Mouse (Mus musculus): ENCODE data around the gene Zfp30. TPM values are rescaled to one million over a fixed set of nuclear protein-coding genes. Genes with fewer than 3 reads are reported as not detected.

The Zfp30 gene
- 1 to 10 TPM; 3.0 to 4.8 TPM for total RNA-seq (2021)
- long read RNA-seq, experiment 1, partial matches to known transcripts, result 4 of 9 reads
- long read RNA-seq, experiment 1, other reads (novel, unspliced or antisense), result 5 of 9 reads
- long read RNA-seq, experiment 2, partial matches to known transcripts, result 1 of 2 reads
- long read RNA-seq, experiment 2, other reads (novel, unspliced or antisense), result 1 of 2 reads

DNA sequence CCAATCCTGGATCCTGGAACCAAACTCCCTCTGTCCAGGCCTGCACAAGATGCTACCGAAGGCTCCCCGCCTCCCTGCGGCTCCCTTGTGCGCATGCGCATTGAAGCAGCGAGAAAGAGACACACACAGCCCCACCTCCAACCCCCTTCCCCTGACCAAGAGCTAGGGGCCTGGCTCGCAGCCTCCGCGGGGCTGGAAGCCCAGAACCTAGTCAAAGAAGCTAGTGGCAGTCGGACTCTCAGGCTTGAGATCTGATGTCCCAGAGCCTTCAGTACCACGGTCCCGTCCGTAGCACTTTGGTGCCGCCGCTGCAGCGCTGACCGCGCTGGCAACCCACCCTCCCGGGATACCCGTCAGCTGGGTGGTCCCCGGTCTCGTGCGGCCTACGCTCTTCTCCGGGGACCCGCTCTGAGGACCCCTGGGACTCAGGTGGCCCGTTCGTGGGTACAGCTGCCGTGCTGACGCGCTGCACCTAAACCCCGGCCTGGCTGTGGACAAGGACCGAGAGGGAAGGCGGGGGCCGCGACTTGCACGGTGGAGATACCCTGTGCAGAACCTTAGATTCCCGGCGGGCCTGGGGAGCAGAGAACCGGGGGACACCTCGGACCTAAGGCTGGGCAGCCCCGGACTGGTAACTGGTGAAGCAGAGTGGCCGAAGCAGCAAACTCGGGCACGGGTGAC lies at the start of gene Zfp30:
Gene Zfp30, plus strand, starts transcription at position 128 of the 681 bp plus-strand sequence.
- DNase-seq, result peak; percentile 88

DNA sequence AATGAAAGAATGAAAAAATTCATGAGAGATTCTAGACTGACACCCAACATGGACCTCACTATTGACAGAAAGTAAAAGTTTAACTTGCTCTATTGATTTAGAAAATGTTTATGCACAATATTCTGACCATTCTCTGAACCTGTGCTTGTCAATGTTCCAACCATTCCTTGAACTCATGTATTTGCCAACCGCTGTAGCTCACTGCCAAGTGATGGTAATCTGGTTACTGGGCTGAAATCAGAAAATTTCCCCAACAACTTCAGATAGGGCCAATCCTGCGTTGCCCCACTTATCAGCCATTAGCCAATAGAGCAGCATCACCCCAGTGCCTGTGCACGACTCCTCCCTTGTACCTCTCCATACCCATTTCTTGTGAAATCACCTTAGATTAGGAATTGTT lies 41.5 kb upstream of the Zfp30 start:
- DNase-seq, result no peak

DNA sequence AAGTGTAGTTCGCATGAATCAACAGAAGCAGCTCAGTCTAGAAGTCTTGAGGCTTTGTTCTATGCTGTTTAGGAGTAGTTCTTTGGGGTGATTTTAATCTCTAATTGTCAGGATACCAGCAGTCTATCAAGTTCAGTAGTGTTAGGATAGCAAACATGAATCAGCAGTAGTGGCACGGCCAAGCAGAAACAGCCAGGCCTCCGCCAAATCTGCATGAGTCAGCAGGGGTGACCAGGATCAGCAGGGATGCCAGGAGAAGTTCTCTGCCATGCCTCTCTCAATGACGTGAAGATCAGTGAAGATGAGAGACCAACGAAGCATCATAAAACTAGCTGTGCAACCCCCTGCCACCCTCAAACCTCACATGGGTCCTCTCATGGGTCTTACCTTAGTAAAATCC lies 23.3 kb upstream of the Zfp30 start:
- DNase-seq, result no peak

DNA sequence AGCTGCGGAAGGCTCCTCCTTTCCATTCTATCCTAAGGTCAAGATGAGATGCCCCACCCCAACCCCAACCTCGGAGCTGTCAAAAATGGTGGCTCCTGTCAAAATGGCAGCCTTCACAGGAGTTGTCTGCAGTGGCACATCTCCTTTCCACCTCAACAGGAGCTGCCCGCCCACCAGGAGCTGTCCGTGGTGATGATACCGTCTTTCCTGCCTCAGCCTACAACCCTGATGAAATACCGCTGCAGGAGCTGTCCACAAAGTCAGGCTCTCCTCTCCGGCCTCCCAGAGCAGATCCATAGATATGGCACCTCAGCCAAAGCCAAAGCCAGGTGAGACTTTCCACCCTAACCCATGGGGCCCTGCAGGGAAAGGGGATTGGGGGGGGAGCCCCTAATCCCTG lies 19.1 kb upstream of the Zfp30 start:
- no peak for DNase-seq

DNA sequence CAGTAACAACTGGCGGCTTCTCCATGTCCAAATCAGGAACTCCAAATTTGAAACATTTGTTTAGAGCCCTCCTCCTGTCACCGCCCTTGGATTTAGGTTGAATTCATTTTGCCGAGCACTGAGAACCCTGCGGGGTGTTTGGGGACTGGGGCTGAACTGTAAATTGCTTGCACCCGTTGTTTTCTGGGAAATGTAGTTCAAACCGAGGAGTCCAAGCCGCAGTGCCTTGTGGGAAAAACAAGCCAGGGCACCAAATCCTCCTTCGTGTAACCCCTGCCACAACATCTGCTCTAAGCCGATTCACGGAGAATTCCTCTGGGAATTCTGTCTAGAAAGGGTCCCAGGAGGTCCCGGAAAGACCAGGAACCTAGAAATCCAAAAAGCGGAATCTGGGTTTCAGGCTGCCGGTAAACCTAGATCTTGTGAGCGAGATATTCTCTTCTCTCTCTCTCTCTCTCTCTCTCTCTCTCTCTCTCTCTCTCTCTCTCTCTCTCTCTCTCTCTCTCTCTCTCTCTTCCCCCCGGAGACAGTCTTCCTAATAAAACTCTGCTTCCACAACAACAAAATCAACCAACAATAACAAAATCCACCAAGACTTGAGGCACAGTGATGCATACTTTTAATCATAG lies 16.6 kb upstream of the Zfp30 start:
- peak; percentile 84 for DNase-seq

DNA sequence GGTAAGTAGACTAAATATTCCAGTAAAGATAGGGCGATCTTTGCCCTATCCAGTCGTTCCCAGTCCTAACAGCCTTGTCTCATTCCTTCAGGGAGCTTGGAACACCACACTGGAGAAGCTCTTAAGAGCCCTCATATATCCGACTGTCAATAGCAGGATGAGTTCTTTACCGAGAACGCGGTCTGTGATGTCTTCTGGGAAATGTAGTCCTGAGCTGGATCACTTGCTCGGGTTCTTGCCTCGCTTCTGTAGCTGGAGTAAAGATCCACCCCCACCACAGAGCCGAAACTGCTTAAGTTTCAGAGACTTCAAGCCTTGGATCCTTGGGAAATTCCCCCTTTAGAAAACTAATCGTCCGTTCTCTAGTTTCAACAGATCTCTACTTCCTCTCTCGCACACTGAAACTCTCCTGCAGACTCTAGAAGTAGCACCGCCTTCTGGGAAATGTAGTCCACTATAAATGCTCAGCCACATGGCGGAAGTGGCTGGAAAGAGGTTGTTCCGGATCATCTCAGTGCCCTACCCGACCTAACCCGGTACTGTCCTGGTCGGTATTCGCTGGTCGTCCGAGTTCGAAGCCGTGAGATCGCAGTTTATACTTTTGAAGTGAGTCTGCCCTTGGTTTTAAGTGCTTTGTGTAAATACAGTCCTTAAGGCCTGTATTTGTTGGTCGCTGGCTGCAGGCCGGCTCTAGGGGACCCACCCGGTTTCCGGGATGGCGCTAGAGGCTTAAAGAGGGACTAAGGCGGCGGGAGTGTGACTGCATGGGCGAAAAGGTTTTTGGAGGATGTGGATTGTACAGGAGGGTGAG lies 15.5 kb upstream of the Zfp30 start, which contains the start of gene Zfp84:
Gene Zfp84, plus strand, starts transcription at position 463 of the 811 bp plus-strand sequence.
- DNase-seq, result peak; percentile 89

DNA sequence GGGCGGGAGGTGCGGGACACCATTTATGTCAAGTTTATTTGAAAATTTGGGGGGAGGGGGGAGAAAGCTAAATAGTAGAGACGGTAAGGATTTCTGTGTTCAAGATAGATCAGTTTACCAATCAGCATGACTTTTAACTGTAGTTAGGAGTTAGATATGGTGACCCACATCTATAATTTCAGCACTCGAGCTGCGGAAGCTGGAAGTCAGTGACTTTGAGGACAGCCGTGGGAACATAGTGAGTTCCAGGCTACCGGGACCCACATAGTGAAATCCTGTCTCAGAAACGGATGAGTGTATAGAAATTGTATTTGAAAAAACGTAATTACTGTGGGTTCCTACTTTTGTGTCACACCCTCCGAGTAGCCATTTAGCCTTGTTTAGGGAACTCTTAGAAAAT lies 14.8 kb upstream of the Zfp30 start:
- no peak for DNase-seq

DNA sequence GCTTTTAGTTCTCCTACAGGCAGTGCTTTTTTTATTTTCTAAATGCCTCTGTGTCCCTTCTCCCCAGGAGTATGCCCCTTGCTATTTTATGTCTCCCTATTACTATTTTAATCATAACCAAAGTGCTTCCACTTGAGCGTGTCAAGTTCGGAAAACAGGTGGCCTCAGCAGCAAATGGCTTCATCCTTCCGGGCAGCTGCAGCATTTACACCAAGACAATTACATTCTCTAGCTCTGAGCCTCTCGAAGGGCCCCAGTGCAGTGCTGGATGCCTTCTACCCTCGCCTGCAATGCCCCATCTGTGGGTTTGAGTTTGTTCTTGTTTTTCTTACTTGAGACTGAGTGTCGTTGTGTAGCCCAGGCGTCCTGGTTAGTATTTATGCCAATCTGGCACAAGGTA lies 10.3 kb upstream of the Zfp30 start:
- no peak for DNase-seq

DNA sequence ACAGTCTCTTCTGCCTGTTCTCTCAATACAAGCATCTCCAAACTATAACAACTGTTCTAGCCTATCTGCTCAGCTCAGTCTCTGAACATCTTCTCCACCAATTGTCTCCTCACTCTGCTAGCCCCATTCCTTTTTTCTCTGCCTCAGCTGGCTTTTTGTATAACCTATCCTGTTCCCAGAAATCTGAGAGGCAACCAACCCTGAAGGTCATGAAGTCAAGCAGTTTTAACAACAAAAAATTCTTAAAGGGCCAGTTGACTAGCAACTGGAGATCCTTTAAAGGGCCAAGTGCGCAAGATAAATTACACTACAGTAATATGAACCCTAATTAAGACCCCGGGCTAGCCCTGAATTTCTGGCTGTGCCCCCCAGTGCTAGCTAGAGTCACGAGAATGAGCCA lies 9.4 kb upstream of the Zfp30 start:
- DNase-seq, result no peak

DNA sequence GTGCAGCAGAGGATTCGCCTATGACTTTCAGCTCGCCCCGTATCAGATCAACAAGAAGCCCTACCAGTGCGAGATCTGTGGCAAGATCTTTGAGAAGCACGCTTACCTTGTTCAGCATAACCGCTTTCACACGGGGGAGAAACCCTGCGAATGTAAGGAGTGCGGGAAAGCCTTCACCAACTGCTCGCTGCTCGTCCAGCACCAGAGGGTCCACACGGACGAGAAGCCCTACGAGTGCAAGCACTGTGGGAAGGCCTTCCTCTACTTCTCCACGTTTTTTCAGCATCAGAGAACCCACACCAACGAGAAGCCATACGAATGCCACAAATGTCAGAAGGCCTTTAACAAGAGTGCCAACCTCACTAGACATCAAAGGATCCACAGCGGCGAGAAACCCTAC lies 7.2 kb upstream of the Zfp30 start:
- DNase-seq, result no peak

DNA sequence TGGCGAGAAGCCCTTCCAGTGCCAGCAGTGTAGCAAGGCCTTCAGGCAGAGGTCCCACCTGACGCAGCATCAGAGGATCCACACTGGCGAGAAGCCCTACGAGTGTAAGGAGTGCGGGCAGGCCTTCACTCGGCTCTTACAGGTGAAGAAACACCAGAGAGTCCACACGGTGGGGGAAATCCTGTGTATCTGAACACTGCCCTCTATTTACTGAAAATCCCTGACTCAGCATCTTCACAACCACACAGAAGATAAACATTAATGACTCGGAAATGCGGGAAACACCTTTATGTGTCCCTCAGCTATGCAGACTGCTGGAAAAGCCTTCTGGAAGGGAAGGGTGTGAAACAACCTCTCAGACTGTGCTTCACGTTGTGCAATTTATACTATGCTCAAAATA lies 6.4 kb upstream of the Zfp30 start:
- no peak for DNase-seq

DNA sequence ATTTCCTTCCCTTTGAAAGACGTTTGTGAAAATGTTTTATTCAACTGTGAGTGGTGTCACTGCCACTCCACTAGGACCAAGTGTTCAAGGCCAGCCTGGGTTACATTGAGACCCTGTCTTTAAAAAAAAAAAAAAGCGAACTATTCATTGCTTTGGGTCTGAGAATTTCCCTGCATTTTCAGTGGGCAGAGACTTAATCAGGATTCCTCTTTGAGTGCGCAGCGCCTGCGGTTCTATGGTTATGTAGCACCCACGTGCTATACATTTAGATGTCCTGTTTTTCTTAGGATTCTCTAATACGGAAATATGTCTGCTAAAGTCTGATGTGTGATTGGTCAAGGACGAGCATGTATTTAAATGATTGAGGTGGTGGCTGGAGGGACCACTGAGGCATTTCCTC lies 1.2 kb downstream of the Zfp30 start:
- DNase-seq, result no peak

DNA sequence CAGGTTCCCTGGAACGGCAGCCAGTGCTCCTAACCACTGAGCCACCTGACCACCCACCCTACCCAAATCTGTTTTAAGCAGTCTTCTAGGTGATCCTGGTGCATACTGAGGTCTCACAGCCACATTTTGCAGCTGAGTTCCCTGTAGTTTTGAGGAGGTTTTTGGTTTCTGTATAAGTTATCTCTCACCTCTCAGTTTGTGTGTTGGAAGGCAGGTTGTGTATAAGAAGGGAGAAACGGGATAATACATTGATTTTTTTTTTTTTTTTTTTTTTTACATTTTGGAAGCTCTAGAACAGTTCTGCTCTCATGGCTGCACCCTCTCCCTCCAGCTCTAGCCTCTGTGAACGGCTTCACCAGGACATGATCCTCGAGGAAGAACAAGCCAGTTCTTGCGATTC lies 2.1 kb downstream of the Zfp30 start:
- no peak for DNase-seq

DNA sequence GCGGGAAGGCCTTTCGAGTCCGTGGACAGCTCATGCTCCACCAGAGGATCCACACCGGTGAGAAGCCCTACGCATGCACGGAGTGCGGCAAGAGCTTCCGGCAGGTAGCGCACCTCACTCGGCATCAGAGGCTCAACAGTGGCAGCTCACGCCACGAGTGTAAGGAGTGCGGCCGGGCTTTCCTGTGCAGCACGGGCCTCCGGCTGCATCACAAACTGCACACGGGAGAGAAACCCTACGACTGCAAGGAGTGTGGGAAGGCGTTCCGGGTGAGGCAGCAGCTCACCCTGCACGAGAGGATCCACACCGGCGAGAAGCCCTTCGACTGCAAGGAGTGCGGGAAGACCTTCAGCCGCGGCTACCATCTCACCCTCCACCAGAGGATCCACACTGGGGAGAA lies 9.1 kb downstream of the Zfp30 start:
- DNase-seq, result no peak

DNA sequence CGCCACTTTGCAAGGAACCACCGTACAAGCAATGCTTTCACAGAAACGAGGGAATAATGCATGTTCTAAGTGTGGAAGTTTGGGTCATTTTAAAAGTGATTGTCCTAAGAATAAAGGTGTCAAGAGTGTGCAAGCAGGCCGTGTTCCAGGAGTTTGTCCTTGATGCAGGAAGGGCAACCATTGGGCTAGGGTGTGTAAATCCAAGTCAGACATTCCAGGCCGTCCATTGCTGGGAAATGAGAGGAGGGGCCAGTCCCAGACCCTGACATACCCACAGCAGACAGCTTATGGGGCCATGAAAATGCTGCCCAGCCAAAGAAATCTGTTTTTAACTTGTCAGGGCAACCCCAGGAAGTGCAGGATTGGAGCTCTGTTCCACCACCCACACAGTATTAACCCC lies 23.2 kb downstream of the Zfp30 start:
- no peak for DNase-seq

DNA sequence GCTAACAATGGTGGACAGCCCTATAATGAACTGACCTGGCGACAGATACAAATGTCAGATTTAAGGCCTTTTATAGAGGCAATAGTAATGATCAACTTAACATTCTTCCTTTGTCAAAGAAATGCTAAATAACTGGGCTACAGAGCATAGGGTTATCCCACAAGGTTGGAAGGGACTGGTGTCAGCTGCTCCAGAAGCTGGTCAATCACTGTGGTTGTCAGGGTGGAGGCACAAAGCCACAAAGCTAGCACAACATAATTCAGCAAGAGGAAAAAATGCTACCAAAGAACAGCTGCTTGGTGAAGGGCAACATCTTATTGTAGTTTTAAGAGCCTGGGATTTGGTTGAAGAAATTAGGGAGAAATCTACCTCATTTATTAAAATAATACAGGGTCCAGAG lies 28.4 kb downstream of the Zfp30 start:
- no peak for DNase-seq

DNA sequence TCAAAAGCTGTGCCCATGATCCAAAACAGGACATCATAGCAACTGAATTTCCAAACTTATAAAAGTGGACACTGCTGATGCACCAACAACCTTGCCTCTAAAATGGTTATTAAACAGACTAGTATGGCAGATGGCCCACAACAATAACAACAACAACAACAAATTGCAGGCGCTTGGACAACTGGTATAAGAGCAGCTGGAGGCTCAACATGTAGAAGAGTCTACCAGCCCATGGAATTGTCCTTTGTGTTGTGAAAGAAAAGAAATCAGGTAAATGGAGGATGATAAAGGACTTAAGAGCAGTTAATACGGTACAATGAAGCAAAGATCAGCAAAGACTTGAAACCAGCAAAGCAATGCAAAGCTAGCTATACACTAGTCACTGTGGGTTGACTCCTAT lies 30.6 kb downstream of the Zfp30 start:
- no peak for DNase-seq

DNA sequence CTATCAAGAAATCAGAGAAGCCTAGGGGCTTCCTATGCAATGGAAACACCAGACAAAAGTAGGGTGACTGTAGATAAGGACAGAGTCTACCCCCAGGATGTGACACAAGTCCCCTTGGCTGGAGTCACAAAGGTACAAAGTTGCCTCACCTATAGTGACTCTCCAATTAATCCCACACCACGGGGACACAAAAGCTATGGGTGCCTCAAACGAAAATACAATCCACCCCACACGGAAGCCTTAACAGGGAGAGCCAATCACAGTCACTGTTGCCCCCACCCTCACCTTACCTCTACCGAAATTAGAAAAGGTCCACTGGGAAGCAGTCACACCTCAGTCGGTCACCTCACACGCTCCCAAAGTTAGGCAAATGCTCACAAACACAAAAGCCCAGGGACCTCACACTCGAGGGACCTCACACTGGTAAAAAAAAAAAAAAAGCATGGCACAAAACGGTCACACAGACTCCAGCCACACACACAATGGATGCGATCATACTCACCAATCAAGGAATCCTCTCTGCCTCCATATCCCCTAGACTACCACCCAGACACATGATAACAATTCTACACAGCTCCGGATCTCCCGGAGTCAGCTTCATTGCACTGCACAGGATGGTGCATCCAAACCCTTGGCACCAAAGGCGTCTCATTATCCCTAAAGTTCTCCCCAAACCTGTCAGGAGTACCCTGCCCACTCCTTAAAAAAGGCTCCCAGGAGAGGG lies 31.4 kb downstream of the Zfp30 start:
- no peak for DNase-seq

DNA sequence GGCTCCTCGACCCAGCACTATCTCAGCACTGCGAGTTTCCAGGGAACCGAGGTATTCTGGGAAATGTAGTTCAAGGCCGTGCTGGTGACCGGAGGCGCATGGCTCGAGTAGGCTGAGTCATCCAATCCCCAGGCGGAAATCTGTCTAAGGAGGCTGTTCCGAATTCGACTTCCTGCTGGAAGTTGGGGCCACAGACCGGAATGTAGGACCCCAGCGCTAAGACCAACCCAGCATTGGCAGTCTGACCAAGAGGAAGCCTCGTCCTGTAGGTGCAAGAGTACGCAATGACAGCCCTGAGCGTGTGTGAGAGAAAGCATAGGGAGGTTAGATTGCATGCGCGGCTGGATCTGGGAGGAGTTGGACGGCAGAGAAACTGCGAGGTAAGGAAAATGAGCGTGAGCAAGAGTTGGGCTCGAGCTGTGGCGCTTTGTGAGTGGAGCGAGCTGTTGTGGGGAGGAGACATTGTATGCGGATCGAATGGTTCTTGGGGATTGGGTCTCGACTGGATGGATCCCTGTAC lies 32.2 kb downstream of the Zfp30 start, which contains the start of gene Zfp790:
Gene Zfp790, plus strand, starts transcription at position 205 of the 520 bp plus-strand sequence.
- peak; percentile 89 for DNase-seq

DNA sequence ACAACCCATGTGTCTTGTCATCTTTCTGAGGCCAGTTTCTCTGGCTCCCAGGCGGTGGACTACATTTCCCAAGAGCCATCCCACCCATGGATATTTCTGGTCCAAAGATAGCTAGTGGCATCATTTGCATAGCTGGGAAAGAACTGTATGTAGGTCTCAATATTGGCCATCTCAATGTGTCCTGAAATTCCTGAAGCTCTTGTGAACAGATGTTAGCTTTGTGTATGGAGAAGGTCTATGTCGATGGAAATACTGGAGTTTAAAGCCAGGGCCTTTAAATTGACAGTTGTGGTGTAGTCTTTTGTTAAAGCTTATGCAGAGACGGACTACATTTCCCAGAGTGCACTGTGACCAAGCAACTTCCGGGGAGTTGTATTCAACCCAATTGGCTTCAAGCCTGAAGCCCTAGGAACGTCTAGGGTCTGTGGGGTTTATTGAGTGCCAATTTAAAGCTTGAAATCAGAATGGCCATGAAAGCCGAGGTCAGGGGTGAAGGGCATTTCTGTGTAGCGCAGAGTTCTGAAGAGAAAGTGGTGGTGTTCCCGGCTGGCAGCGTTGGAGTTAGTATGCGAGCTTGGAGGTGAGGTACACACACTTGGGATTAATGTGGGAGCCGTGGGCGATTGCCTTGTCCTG lies 34.9 kb downstream of the Zfp30 start:
- peak; percentile 78 for DNase-seq

DNA sequence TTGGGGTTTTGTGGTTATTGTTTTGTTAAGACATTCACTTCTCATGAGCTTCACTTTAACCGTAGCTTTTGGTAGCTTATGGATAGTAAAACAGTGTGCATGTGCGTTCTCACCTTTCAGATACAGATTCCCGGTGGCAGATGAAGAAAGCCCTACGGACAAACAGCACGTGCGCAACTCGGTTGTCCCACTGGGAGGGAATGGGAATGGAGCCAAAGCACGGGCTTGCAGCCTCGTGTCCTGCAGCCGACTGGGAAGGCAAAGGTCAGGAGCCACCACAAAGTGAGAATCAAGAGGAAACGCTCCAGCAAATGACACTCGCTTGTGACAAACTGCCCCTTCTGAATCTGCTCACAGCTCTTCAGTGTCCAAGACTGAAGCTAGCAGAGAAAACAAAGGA lies 44.2 kb downstream of the Zfp30 start:
- peak; percentile 42 for DNase-seq
